In genomic region chrX:105762847-105763527, GRCm38 (mm10) we compare ENCODE assay signal across 8 mouse cellular contexts. TPM values are rescaled to one million over a fixed set of nuclear protein-coding genes. Genes with fewer than 3 reads are reported as not detected.
DNase-seq lines count a peak whose midpoint lies in the region; ATAC-seq lines count a peak whose summit lies in the region.

No protein-coding gene starts in this region.

- no peak for DNase-seq in lung, postnatal 25 days (ENCODE audit: low spot score)
- DNase-seq in cerebellum, adult 9-10 months: peak; percentile 28
- DNase-seq in limb, embryonic 10.5 days (ENCODE audit: low spot score): no peak
- no peak for DNase-seq in layer of hippocampus, adult 8-10 months (ENCODE audit: low spot score in 2 of 2)
- no peak for DNase-seq in ovary, adult 18-20 months (ENCODE audit: low spot score)

- no peaks in the 10 kb centered on the region for H3K36me3 ChIP-seq in lung, embryonic 15.5 days
- no peaks in the 10 kb centered on the region for H3K36me3 ChIP-seq in limb, embryonic 10.5 days
- no peaks in the 10 kb centered on the region for H3K36me3 ChIP-seq in neural tube, embryonic 15.5 days

- no peak overlapping the region for H3K9ac ChIP-seq in lung, embryonic 15.5 days
- peak overlapping the region; percentile 32; the same call in 1 of the 2 replicates for H3K9ac ChIP-seq in neural tube, embryonic 15.5 days (replicated peaks)

- H3K4me1 ChIP-seq in lung, embryonic 15.5 days: peaks cover 9% of the 10 kb centered on the region; the same call in 1 of the 2 replicates
- peaks cover 17% of the 10 kb centered on the region for H3K4me1 ChIP-seq in limb, embryonic 10.5 days
- H3K4me1 ChIP-seq in neural tube, embryonic 15.5 days: peaks cover 11% of the 10 kb centered on the region; the same call in 1 of the 2 replicates

- ATAC-seq in lung, embryonic 15.5 days (ENCODE audit: borderline replicate concordance, extremely low read depth, low FRiP score, low TSS enrichment): peak; percentile 32; the same call in 1 of the 2 replicates
- peak; percentile 45; the same call in 1 of the 2 replicates for ATAC-seq in granulocyte monocyte progenitor cell, adult 5-6 weeks (replicated peaks; ENCODE audit: poor library complexity, severe bottlenecking)
- peak; percentile 8; the same call in 1 of the 2 replicates for ATAC-seq in neural tube, embryonic 15.5 days (ENCODE audit: low FRiP score)

- peak overlapping the region; percentile 68 for H3K4me2 ChIP-seq in lung, embryonic 15.5 days
- peak overlapping the region; percentile 73 for H3K4me2 ChIP-seq in neural tube, embryonic 15.5 days

- WGBS in lung, embryonic 15.5 days: 12% methylated on average over 23 of the region's 23 CpGs
- WGBS in limb, embryonic 10.5 days: 12% methylated on average over 23 of the region's 23 CpGs
- 23% methylated on average over 22 of the region's 23 CpGs for WGBS in neural tube, embryonic 15.5 days

- peak overlapping the region; percentile 38 for H3K4me3 ChIP-seq in lung, embryonic 15.5 days
- peak overlapping the region; percentile 42 for H3K4me3 ChIP-seq in limb, embryonic 10.5 days
- peak overlapping the region; percentile 40 for H3K4me3 ChIP-seq in neural tube, embryonic 15.5 days (replicated peaks)

- H3K27ac ChIP-seq in lung, embryonic 15.5 days: no peak overlapping the region
- no peak overlapping the region for H3K27ac ChIP-seq in limb, embryonic 10.5 days
- H3K27ac ChIP-seq in neural tube, embryonic 15.5 days (replicated peaks): no peak overlapping the region

- peaks cover 44% of the 10 kb centered on the region for H3K27me3 ChIP-seq in lung, embryonic 15.5 days
- H3K27me3 ChIP-seq in limb, embryonic 10.5 days (ENCODE audit: low read depth, poor library complexity, severe bottlenecking): peaks cover 88% of the 10 kb centered on the region
- peaks cover 55% of the 10 kb centered on the region for H3K27me3 ChIP-seq in neural tube, embryonic 15.5 days (replicated peaks)

- no peaks in the 10 kb centered on the region for H3K9me3 ChIP-seq in lung, embryonic 15.5 days
- no peaks in the 10 kb centered on the region for H3K9me3 ChIP-seq in limb, embryonic 10.5 days (replicated peaks)
- H3K9me3 ChIP-seq in neural tube, embryonic 15.5 days (replicated peaks): no peaks in the 10 kb centered on the region

RNA-seq across cellular contexts. Expression of gene Fgf16, which starts 1.1 kb away (rescaled TPM):
- polyA plus RNA-seq in lung, embryonic 15.5 days (2015; fragmentation: Nextera tagmentation; extraction: Ambion mirVana): 0.09 TPM in 1 of 2 replicates, not detected in the other
- total RNA-seq in granulocyte monocyte progenitor cell, adult 5-6 weeks (2014; fragmentation: Nextera tagmentation): not detected in 2 replicates
- total RNA-seq in granulocyte monocyte progenitor cell, adult 5-6 weeks (2017): not detected in 2 replicates
- polyA plus RNA-seq in limb, embryonic 10.5 days (2016; fragmentation: Nextera tagmentation; extraction: Ambion mirVana): not detected in 2 replicates
- 0.14 and 0.29 TPM in 2 replicates for polyA plus RNA-seq in neural tube, embryonic 15.5 days (2015; fragmentation: Nextera tagmentation; extraction: Ambion mirVana)
- 1 to 10 TPM in 3 of 4 experiments, under 1 TPM in 1; 0.98 to 2.0 (median 1.6) TPM for total RNA-seq in layer of hippocampus, adult 8-10 months (2022)
